Mouse (Mus musculus): Measurements from ENCODE around the gene Naa11.

Gene Naa11

GRCm38 (mm10) chr5:97345129-97345528 lies 47.0 kb downstream of the Naa11 start:
- DNase-seq (ENCODE audit: low spot score): no peak

DNA sequence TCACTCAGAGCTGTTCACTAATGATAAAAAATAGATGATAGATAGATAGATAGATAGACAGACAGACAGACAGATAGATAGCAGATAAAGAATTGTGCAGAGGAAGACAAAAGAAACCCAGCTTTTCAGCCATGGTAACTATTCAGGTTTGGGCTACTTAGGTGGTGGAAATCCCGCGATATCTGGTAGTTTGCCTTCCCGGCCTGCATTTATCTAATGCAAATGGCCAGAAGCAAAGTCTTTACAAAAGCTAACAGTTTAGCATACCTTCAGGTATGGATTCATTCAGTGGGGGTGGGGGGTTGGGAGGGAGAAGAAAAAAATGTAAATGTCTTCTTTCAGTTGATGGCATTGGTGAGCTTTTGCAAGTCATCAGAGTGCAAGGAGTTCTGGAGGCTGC lies 48.0 kb downstream of the Naa11 start:
- no peak for DNase-seq (ENCODE audit: low spot score)

GRCm38 (mm10) chr5:97334794-97335193 lies 57.4 kb downstream of the Naa11 start:
- DNase-seq (ENCODE audit: low spot score): no peak

All from T-cell, adult 2 months (primary cell).